Mouse (Mus musculus) hindbrain, embryonic 13.5 days (tissue): ENCODE measurements around the gene Gfra4. TPM values are rescaled to one million over a fixed set of nuclear protein-coding genes. Genes with fewer than 3 reads are reported as not detected.

ENCODE experiments used
- ATAC-seq: fragments of 200-750 bp; cut with Nextera tagmentation; 2 replicates; pipeline ENCODE4 v1.8.0; 2017; ENCODE audit warnings: moderate TSS enrichment; ENCODE audit not compliant: low FRiP score
- H3K27ac ChIP-seq: fragments of 300-500 bp; sonication (generic); 2 replicates; pipeline ENCODE4 v1.5.1; 2015; ENCODE audit warnings: inconsistent platforms, mild to moderate bottlenecking, moderate library complexity
- H3K27me3 ChIP-seq: fragments of 300-500 bp; sonication (generic); 2 replicates; pipeline ENCODE4 v1.6.1; 2015; ENCODE audit warnings: mild to moderate bottlenecking, inconsistent platforms
- H3K36me3 ChIP-seq: fragments of 300-500 bp; sonication (generic); 2 replicates; pipeline ENCODE4 v1.6.1; 2015; ENCODE audit warnings: mild to moderate bottlenecking, inconsistent platforms
- H3K4me1 ChIP-seq: fragments of 300-500 bp; sonication (generic); replicated peaks from 2 replicates; pipeline ENCODE4 v1.6.1; 2015; ENCODE audit warnings: inconsistent platforms
- H3K4me2 ChIP-seq: fragments of 300-500 bp; sonication (generic); 2 replicates; pipeline ENCODE4 v1.6.1; 2015; ENCODE audit warnings: inconsistent platforms, mild to moderate bottlenecking, moderate library complexity
- H3K4me3 ChIP-seq: fragments of 300-500 bp; sonication (generic); 2 replicates; pipeline ENCODE4 v1.5.1; 2015; ENCODE audit warnings: mild to moderate bottlenecking, inconsistent platforms
- H3K9ac ChIP-seq: fragments of 300-500 bp; sonication (generic); 2 replicates; pipeline ENCODE4 v1.6.1; 2015; ENCODE audit warnings: mild to moderate bottlenecking, inconsistent platforms
- H3K9me3 ChIP-seq: fragments of 300-500 bp; sonication (generic); 2 replicates; pipeline ENCODE4 v1.6.1; 2016; ENCODE audit warnings: inconsistent platforms
- WGBS: fragments of 180-500 bp; shearing (Covaris S2); methylation state at CpG from one replicate; pipeline ENCODE4 v1.1.7; 2015; 5-methylcytosine and 5-hydroxymethylcytosine counted together
- polyA plus RNA-seq: library from polyadenylated mRNA; unstranded; fragments of >200 nt; fragmentation: Nextera tagmentation; extraction: Ambion mirVana; gene quantifications from 2 replicates; pipeline ENCODE4 v1.2.1, GENCODE M21; 2015

Gene Gfra4
- polyA plus RNA-seq: 26.7 and 28.7 TPM in 2 replicates

GRCm38 (mm10) chr2:131042988-131043387, at the start of gene Gfra4:
Gene Gfra4, minus strand, starts transcription at chr2:131043088.
- Histone ChIP-seq H3K4me2 (peak within 1 kb of the TSS; percentile 83), H3K27ac (no peak within 1 kb of the TSS), H3K36me3 (no peaks in the 10 kb centered on the region), H3K4me1 (peaks cover 22% of the 10 kb centered on the region), H3K4me3 (peak within 1 kb of the TSS; percentile 61), H3K9me3 (no peaks in the 10 kb centered on the region), H3K9ac (peak within 1 kb of the TSS; percentile 80), H3K27me3 (peaks cover 43% of the 10 kb centered on the region)
- ATAC-seq: no peak
- WGBS: 61% methylated on average over 2 of the region's 2 CpGs

- 73% methylated on average over 3 of the region's 3 CpGs for WGBS
- H3K9me3 ChIP-seq: no peaks in the 10 kb centered on the region
- H3K27ac ChIP-seq: no peak overlapping the region
- no peak overlapping the region for H3K4me3 ChIP-seq
- no peak for ATAC-seq
- H3K9ac ChIP-seq: no peak overlapping the region
- no peaks in the 10 kb centered on the region for H3K4me1 ChIP-seq
- no peaks in the 10 kb centered on the region for H3K27me3 ChIP-seq
- H3K36me3 ChIP-seq: no peaks in the 10 kb centered on the region
- no peak overlapping the region for H3K4me2 ChIP-seq
These were observed 48.0 kb upstream of the Gfra4 start for GRCm38 (mm10) chr2:131090852-131091251.

GRCm38 (mm10) chr2:131089634-131090033, 46.7 kb upstream of the Gfra4 start:
- Histone ChIP-seq H3K9me3 (no peaks in the 10 kb centered on the region), H3K4me1 (no peaks in the 10 kb centered on the region), H3K4me3 (no peak overlapping the region), H3K27ac (no peak overlapping the region), H3K9ac (no peak overlapping the region), H3K36me3 (no peaks in the 10 kb centered on the region), H3K27me3 (no peaks in the 10 kb centered on the region), H3K4me2 (no peak overlapping the region)
- ATAC-seq: no peak
- WGBS: 93% methylated on average over 1 of the region's 1 CpGs

- no peak for ATAC-seq
- H3K9ac ChIP-seq: 0 out of 2 replicates have a peak overlapping the region, but pooled peaks have one; percentile 0
- H3K4me2 ChIP-seq: no peak overlapping the region
- no peaks in the 10 kb centered on the region for H3K27me3 ChIP-seq
- H3K36me3 ChIP-seq: no peaks in the 10 kb centered on the region
- WGBS: 76% methylated on average over 4 of the region's 4 CpGs
- H3K27ac ChIP-seq: no peak overlapping the region
- H3K9me3 ChIP-seq: no peaks in the 10 kb centered on the region
- H3K4me1 ChIP-seq: no peaks in the 10 kb centered on the region
- no peak overlapping the region for H3K4me3 ChIP-seq
These were observed 45.7 kb upstream of the Gfra4 start for GRCm38 (mm10) chr2:131088581-131088980.

- H3K4me3 ChIP-seq: no peak within 1 kb of the TSS
- H3K36me3 ChIP-seq: no peaks in the 10 kb centered on the region
- no peak within 1 kb of the TSS for H3K27ac ChIP-seq
- no peaks in the 10 kb centered on the region for H3K9me3 ChIP-seq
- H3K27me3 ChIP-seq: no peaks in the 10 kb centered on the region
- no peak within 1 kb of the TSS for H3K4me2 ChIP-seq
- no peak for ATAC-seq
- H3K9ac ChIP-seq: no peak within 1 kb of the TSS
- no peaks in the 10 kb centered on the region for H3K4me1 ChIP-seq
- 84% methylated on average over 11 of the region's 11 CpGs for WGBS
These were observed 43.9 kb upstream of the Gfra4 start, which contains the start of gene Siglec1 for GRCm38 (mm10) chr2:131086667-131087390. Gene Siglec1, minus strand, starts transcription at chr2:131086765.

- no peak for ATAC-seq
- Histone ChIP-seq H3K36me3 (no peaks in the 10 kb centered on the region), H3K4me3 (no peak overlapping the region)
These were observed 41.3 kb upstream of the Gfra4 start for GRCm38 (mm10) chr2:131084206-131084605.

GRCm38 (mm10) chr2:131080507-131080906, 37.6 kb upstream of the Gfra4 start:
- no peak overlapping the region for H3K4me3 ChIP-seq
- no peak overlapping the region for H3K9ac ChIP-seq
- no peaks in the 10 kb centered on the region for H3K4me1 ChIP-seq
- H3K4me2 ChIP-seq: no peak overlapping the region
- no peaks in the 10 kb centered on the region for H3K27me3 ChIP-seq
- H3K27ac ChIP-seq: no peak overlapping the region
- H3K36me3 ChIP-seq: no peaks in the 10 kb centered on the region
- ATAC-seq: no peak
- WGBS: 87% methylated on average over 5 of the region's 5 CpGs
- H3K9me3 ChIP-seq: no peaks in the 10 kb centered on the region

More at GRCm38 (mm10) chr2:131084206-131084605, 41.3 kb upstream of the Gfra4 start:
- no peaks in the 10 kb centered on the region for H3K9me3 ChIP-seq
- H3K4me1 ChIP-seq: no peaks in the 10 kb centered on the region
- H3K4me2 ChIP-seq: no peak overlapping the region
- no peak overlapping the region for H3K9ac ChIP-seq
- H3K27ac ChIP-seq: no peak overlapping the region
- WGBS: 92% methylated on average over 4 of the region's 4 CpGs
- no peaks in the 10 kb centered on the region for H3K27me3 ChIP-seq

GRCm38 (mm10) chr2:131072536-131072935, 29.6 kb upstream of the Gfra4 start:
- 0 out of 2 replicates have a peak, but pooled peaks cover 2% of the 10 kb centered on the region for H3K27me3 ChIP-seq
- H3K9ac ChIP-seq: no peak overlapping the region
- no peak overlapping the region for H3K4me3 ChIP-seq
- no peak for ATAC-seq
- WGBS: 89% methylated on average over 10 of the region's 10 CpGs
- no peaks in the 10 kb centered on the region for H3K9me3 ChIP-seq
- no peaks in the 10 kb centered on the region for H3K36me3 ChIP-seq
- H3K4me2 ChIP-seq: no peak overlapping the region
- H3K4me1 ChIP-seq: no peaks in the 10 kb centered on the region
- H3K27ac ChIP-seq: no peak overlapping the region

GRCm38 (mm10) chr2:131067481-131067880, 24.6 kb upstream of the Gfra4 start:
- no peak overlapping the region for H3K4me2 ChIP-seq
- no peak overlapping the region for H3K9ac ChIP-seq
- no peaks in the 10 kb centered on the region for H3K36me3 ChIP-seq
- peaks cover 33% of the 10 kb centered on the region for H3K27me3 ChIP-seq
- ATAC-seq: no peak
- no peak overlapping the region for H3K4me3 ChIP-seq
- 80% methylated on average over 6 of the region's 6 CpGs for WGBS
- no peak overlapping the region for H3K27ac ChIP-seq
- peaks cover 11% of the 10 kb centered on the region for H3K4me1 ChIP-seq
- H3K9me3 ChIP-seq: no peaks in the 10 kb centered on the region

GRCm38 (mm10) chr2:131066342-131066741, 23.5 kb upstream of the Gfra4 start:
- H3K4me3 ChIP-seq: no peak overlapping the region
- peaks cover 44% of the 10 kb centered on the region for H3K27me3 ChIP-seq
- no peak for ATAC-seq
- H3K9ac ChIP-seq: no peak overlapping the region
- H3K4me1 ChIP-seq: peaks cover 11% of the 10 kb centered on the region
- H3K36me3 ChIP-seq: no peaks in the 10 kb centered on the region
- no peaks in the 10 kb centered on the region for H3K9me3 ChIP-seq
- WGBS: 70% methylated on average over 9 of the region's 9 CpGs
- H3K27ac ChIP-seq: no peak overlapping the region
- no peak overlapping the region for H3K4me2 ChIP-seq

GRCm38 (mm10) chr2:131063404-131063864, 20.5 kb upstream of the Gfra4 start, which contains the start of gene Adam33:
Gene Adam33, minus strand, starts transcription at chr2:131063814.
- H3K4me3 ChIP-seq: peak within 1 kb of the TSS; percentile 30
- H3K9me3 ChIP-seq: no peaks in the 10 kb centered on the region
- peaks cover 48% of the 10 kb centered on the region for H3K27me3 ChIP-seq
- no peaks in the 10 kb centered on the region for H3K36me3 ChIP-seq
- 3% methylated on average over 23 of the region's 27 CpGs for WGBS
- H3K4me2 ChIP-seq: peak within 1 kb of the TSS; percentile 53
- no peak for ATAC-seq
- no peak within 1 kb of the TSS for H3K27ac ChIP-seq
- peak within 1 kb of the TSS; percentile 53; the same call in 1 of the 2 replicates for H3K9ac ChIP-seq
- H3K4me1 ChIP-seq: peaks cover 17% of the 10 kb centered on the region

- Histone ChIP-seq H3K4me1 (peaks cover 17% of the 10 kb centered on the region), H3K27me3 (peaks cover 54% of the 10 kb centered on the region), H3K4me2 (no peak overlapping the region), H3K36me3 (no peaks in the 10 kb centered on the region), H3K9ac (no peak overlapping the region), H3K4me3 (no peak overlapping the region), H3K9me3 (no peaks in the 10 kb centered on the region), H3K27ac (no peak overlapping the region)
- 75% methylated on average over 5 of the region's 5 CpGs for WGBS
- ATAC-seq: no peak
These were observed 18.7 kb upstream of the Gfra4 start for GRCm38 (mm10) chr2:131061607-131062006.

GRCm38 (mm10) chr2:131060784-131061183, 17.9 kb upstream of the Gfra4 start:
- Histone ChIP-seq H3K9ac (no peak overlapping the region), H3K36me3 (no peaks in the 10 kb centered on the region), H3K4me1 (peaks cover 24% of the 10 kb centered on the region), H3K27me3 (peaks cover 56% of the 10 kb centered on the region), H3K4me3 (no peak overlapping the region), H3K9me3 (no peaks in the 10 kb centered on the region), H3K4me2 (no peak overlapping the region), H3K27ac (no peak overlapping the region)
- 55% methylated on average over 6 of the region's 6 CpGs for WGBS
- no peak for ATAC-seq
